Mouse (Mus musculus): ENCODE measurements around the gene Prkd3. TPM values are rescaled to one million over a fixed set of nuclear protein-coding genes. Genes with fewer than 3 reads are reported as not detected.

The Prkd3 gene
- polyA plus RNA-seq, 1 experiment, result 19.0 TPM

- Histone ChIP-seq H3K4me3 (replicated peaks; ENCODE audit: extremely low read depth, low read depth, low read length) (no peak overlapping the region), H3K4me1 (ENCODE audit: control insufficient read depth, insufficient read depth, low read length) (peaks cover 18% of the 10 kb centered on the region)
- DNase-seq, result no peak
- TF ChIP-seq CTCF (IDR thresholded peaks at IDR 0.05; ENCODE audit: insufficient read depth, low read length), result no peak
- TF ChIP-seq POLR2A (IDR thresholded peaks at IDR 0.05; ENCODE audit: borderline replicate concordance, extremely low read depth, low read depth, low read length), result no peak
- WGBS, result 44% methylated on average over 9 of the region's 9 CpGs
Measured at GRCm38 (mm10) chr17:78992303-78993027, 28.2 kb downstream of the Prkd3 start.

- no peak for DNase-seq
- 96% methylated on average over 2 of the region's 2 CpGs for WGBS
- TF ChIP-seq POLR2A (IDR thresholded peaks at IDR 0.05; ENCODE audit: borderline replicate concordance, extremely low read depth, low read depth, low read length) (no peak), CTCF (IDR thresholded peaks at IDR 0.05; ENCODE audit: insufficient read depth, low read length) (no peak)
- peaks cover 18% of the 10 kb centered on the region for H3K4me1 ChIP-seq (ENCODE audit: control insufficient read depth, insufficient read depth, low read length)
- no peak overlapping the region for H3K4me3 ChIP-seq (replicated peaks; ENCODE audit: extremely low read depth, low read depth, low read length)
Measured at GRCm38 (mm10) chr17:78991549-78991948, 29.1 kb downstream of the Prkd3 start.

GRCm38 (mm10) chr17:78989015-78989414, 31.6 kb downstream of the Prkd3 start:
- no peak for TF ChIP-seq POLR2A (IDR thresholded peaks at IDR 0.05; ENCODE audit: borderline replicate concordance, extremely low read depth, low read depth, low read length)
- TF ChIP-seq CTCF (IDR thresholded peaks at IDR 0.05; ENCODE audit: insufficient read depth, low read length), result no peak
- no peak overlapping the region for H3K4me3 ChIP-seq (replicated peaks; ENCODE audit: extremely low read depth, low read depth, low read length)
- H3K4me1 ChIP-seq (ENCODE audit: control insufficient read depth, insufficient read depth, low read length), result peaks cover 12% of the 10 kb centered on the region
- WGBS, result 52% methylated on average over 8 of the region's 8 CpGs
- DNase-seq, result no peak

GRCm38 (mm10) chr17:78983736-78984135, 36.9 kb downstream of the Prkd3 start:
- 84% methylated on average over 3 of the region's 3 CpGs for WGBS
- H3K4me1 ChIP-seq (ENCODE audit: control insufficient read depth, insufficient read depth, low read length), result peaks cover 2% of the 10 kb centered on the region
- H3K4me3 ChIP-seq (replicated peaks; ENCODE audit: extremely low read depth, low read depth, low read length), result no peak overlapping the region
- TF ChIP-seq POLR2A (IDR thresholded peaks at IDR 0.05; ENCODE audit: borderline replicate concordance, extremely low read depth, low read depth, low read length), result no peak
- TF ChIP-seq CTCF (IDR thresholded peaks at IDR 0.05; ENCODE audit: insufficient read depth, low read length), result no peak
- DNase-seq, result no peak

DNA sequence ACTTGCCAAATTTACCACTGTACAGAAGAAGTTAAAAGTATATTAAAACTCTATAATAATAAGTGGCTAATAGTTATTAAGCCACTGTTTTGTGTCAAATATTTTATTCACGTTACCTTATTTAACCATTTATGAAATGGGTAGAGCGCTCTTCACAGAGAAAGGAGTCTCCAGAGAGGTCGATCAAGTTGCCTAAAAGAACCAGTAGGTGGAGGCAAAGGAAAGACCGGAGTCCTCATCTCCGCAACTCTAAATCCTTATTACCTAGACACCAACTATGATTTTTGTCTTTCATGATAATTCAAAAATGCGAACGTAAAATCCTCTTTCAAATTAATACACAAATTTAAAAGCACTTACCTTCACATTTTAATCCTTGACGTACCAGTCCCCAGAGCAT, 37.5 kb downstream of the Prkd3 start:
- WGBS, result 95% methylated on average over 8 of the region's 8 CpGs
- H3K4me3 ChIP-seq (replicated peaks; ENCODE audit: extremely low read depth, low read depth, low read length), result no peak overlapping the region
- peaks cover 2% of the 10 kb centered on the region for H3K4me1 ChIP-seq (ENCODE audit: control insufficient read depth, insufficient read depth, low read length)
- no peak for TF ChIP-seq CTCF (IDR thresholded peaks at IDR 0.05; ENCODE audit: insufficient read depth, low read length)
- no peak for TF ChIP-seq POLR2A (IDR thresholded peaks at IDR 0.05; ENCODE audit: borderline replicate concordance, extremely low read depth, low read depth, low read length)
- DNase-seq, result no peak

- WGBS, result 65% methylated on average over 3 of the region's 3 CpGs
- H3K4me1 ChIP-seq (ENCODE audit: control insufficient read depth, insufficient read depth, low read length), result no peaks in the 10 kb centered on the region
Measured at GRCm38 (mm10) chr17:78968500-78968899, 52.1 kb downstream of the Prkd3 start.

DNA sequence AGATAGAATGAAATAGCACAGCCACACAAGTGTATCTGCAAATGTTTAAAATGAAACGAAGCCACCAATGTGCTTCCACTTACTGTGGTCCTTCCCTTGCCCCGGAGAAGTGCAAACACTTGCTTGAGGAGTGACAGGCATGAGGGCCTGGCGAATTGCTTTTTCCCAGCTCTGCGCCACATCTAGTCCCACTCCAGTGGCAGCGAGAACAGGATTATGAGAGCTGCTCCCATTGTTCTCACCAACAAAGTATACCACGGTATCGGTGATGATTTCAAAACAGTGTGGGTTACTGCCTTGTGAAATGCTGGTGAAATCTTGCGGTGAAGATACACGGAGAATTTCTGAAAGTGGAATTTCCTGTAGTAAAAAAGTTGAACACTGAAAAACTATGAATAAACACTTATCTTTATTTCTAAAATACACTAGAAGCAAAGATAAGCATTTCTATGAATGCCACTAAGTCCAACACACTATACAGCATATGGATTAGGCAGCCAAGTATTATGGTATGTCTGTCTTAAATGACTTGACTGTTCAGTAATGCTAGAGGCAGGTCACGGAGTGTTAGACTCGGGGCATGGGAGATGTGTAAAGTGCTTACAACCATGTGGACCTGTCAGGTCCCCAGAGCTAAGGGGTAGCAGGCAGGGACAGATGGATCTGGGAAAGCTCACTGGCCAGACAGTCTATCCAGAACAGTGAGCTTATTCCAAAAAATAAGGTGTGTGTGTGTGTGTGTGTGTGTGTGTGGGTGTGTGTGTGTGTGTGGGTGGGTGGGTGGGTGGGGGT, 54.3 kb downstream of the Prkd3 start:
- TF ChIP-seq CTCF (IDR thresholded peaks at IDR 0.05; ENCODE audit: insufficient read depth, low read length) (no peak), POLR2A (IDR thresholded peaks at IDR 0.05; ENCODE audit: borderline replicate concordance, extremely low read depth, low read depth, low read length) (no peak)
- no peaks in the 10 kb centered on the region for H3K4me1 ChIP-seq (ENCODE audit: control insufficient read depth, insufficient read depth, low read length)
- WGBS, result 66% methylated on average over 11 of the region's 11 CpGs
- peak; percentile 53 for DNase-seq
- H3K4me3 ChIP-seq (replicated peaks; ENCODE audit: extremely low read depth, low read depth, low read length), result no peak overlapping the region

More at GRCm38 (mm10) chr17:78968500-78968899, 52.1 kb downstream of the Prkd3 start:
- no peak for DNase-seq
- no peak overlapping the region for H3K4me3 ChIP-seq (replicated peaks; ENCODE audit: extremely low read depth, low read depth, low read length)
- TF ChIP-seq CTCF (IDR thresholded peaks at IDR 0.05; ENCODE audit: insufficient read depth, low read length) (no peak), POLR2A (IDR thresholded peaks at IDR 0.05; ENCODE audit: borderline replicate concordance, extremely low read depth, low read depth, low read length) (no peak)

- DNase-seq, result no peak
- H3K4me1 ChIP-seq (ENCODE audit: control insufficient read depth, insufficient read depth, low read length), result no peaks in the 10 kb centered on the region
- TF ChIP-seq CTCF (IDR thresholded peaks at IDR 0.05; ENCODE audit: insufficient read depth, low read length), result no peak
- TF ChIP-seq POLR2A (IDR thresholded peaks at IDR 0.05; ENCODE audit: borderline replicate concordance, extremely low read depth, low read depth, low read length), result no peak
- H3K4me3 ChIP-seq (replicated peaks; ENCODE audit: extremely low read depth, low read depth, low read length), result no peak overlapping the region
- WGBS, result 74% methylated on average over 1 of the region's 1 CpGs
Measured at GRCm38 (mm10) chr17:78964387-78964786, 56.2 kb downstream of the Prkd3 start.

GRCm38 (mm10) chr17:78959473-78959872, 61.1 kb downstream of the Prkd3 start:
- TF ChIP-seq POLR2A (IDR thresholded peaks at IDR 0.05; ENCODE audit: borderline replicate concordance, extremely low read depth, low read depth, low read length) (no peak), CTCF (IDR thresholded peaks at IDR 0.05; ENCODE audit: insufficient read depth, low read length) (no peak)
- H3K4me1 ChIP-seq (ENCODE audit: control insufficient read depth, insufficient read depth, low read length), result no peaks in the 10 kb centered on the region
- 71% methylated on average over 6 of the region's 6 CpGs for WGBS
- H3K4me3 ChIP-seq (replicated peaks; ENCODE audit: extremely low read depth, low read depth, low read length), result no peak overlapping the region
- no peak for DNase-seq
